Mouse (Mus musculus): ENCODE results near the gene Zbtb12.
A peak's percentile ranks its signal among the peaks of the same experiment; 100 is the strongest.
"Not testable (repeated sequence)": the region's sequence is repeated elsewhere in the genome, so short reads cannot be mapped to it uniquely, and the experiment has no call there.

Gene Zbtb12

DNA sequence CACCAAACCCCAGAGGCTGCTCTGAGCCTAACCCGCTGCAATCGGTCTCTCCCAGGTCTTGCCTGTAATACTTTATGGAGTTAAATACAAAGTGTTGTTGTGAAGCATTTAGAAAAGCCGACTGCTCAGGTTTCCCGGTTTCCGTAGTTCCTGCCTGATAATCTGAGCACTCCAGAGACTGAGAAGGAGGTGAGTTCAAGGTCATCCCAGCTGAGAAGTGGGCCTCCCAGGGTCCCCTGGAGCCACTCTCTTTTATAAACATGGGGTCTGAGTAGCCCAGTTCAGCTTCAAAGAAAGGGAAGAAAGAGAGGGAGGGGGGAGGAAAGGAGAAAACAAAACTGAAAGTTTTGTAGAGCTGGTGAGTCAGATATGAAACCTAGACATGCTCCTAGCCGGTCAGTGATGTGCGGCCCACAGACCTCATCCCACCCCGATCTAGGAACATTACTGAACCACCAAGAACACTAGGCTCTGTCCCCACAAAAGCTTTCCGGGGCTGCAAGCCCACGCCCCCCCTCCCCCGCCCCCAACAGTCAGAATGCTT lies at the start of gene Zbtb12:
Gene Zbtb12 (plus strand): TSS at position 148 of the 544 bp plus-strand sequence.
- no peak for DNase-seq (ENCODE audit: low spot score in 2 of 2)

DNA sequence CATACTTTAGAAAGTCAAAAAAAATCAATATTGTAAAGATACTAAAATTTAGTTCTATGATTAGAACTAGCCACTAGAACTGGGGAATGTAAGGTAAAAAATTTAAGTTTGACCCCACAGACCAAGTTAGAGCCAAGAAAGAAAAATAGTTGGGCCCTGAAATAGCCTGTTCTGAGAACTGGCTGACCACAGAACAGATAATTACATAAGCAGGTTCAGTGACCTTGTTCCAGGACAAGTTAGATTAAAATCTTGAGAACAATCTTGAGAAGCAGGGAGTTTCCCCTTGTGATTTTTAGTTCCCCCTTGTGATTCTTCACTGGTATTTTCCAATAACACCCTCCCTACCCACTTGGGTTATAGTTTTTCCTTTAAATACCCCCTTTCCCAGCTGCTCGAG lies 48.5 kb upstream of the Zbtb12 start:
- DNase-seq (ENCODE audit: low spot score in 2 of 2), result not testable (repeated sequence)

DNA sequence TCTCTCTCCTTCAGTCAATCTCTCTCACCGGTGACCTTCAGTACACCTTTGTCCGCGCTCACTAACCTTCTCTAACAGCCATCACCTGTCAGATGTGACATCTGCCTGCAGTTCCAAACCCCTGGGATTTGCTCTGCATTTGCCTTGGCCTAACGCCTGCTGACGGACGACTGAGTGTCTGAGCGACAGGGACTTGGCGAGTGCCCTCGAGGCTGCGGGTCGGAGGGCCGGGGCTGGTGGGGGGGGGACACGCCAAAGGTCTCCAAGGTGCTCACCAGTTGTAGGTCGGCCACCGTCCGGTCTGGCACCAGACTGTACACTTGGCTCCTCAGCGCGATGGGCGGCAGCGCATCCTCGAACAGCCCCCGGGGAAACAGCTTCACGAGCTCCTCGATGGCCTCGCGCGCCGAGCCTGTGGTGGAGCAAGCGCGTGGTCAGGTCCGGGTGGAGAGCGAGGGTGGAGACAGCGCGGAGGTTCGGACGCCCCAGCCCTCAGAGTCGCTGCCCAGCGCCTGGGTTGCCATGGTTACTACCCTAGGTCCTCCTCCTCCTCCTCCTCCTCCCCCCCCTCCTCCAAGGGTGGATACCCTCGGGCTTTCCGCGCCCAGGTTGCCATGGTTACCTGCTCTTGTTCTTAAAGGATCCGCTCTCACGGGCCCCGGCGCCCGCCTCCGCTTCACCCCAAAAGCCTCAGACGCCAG lies 43.0 kb upstream of the Zbtb12 start:
- no peak for DNase-seq (ENCODE audit: low spot score in 2 of 2)

DNA sequence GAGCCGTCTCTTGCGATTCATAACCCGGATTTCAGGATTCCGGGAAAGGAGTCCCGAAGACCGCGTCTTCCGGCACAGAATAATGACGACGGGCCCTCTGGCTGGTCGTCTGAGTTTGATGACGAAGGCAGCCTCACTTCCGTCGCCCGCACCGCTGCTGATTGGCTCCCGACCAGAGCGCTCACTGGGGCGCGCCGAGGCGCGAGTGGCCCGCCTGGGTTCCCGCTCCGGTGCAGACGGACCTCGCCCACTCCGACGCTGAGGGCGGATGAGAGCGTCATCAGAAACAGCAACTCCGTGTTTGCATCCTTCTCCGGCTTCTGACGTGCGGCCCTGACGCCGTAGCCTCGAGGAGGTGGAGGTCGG lies 42.4 kb upstream of the Zbtb12 start, which contains the start of the genes Stk19 and Dxo:
Gene Stk19 (minus strand): TSS at position 90 of the 366 bp plus-strand sequence.
Gene Dxo (plus strand): TSS at position 164 of the 366 bp plus-strand sequence.
- DNase-seq (ENCODE audit: low spot score in 2 of 2), result peak; percentile 94 to 95

DNA sequence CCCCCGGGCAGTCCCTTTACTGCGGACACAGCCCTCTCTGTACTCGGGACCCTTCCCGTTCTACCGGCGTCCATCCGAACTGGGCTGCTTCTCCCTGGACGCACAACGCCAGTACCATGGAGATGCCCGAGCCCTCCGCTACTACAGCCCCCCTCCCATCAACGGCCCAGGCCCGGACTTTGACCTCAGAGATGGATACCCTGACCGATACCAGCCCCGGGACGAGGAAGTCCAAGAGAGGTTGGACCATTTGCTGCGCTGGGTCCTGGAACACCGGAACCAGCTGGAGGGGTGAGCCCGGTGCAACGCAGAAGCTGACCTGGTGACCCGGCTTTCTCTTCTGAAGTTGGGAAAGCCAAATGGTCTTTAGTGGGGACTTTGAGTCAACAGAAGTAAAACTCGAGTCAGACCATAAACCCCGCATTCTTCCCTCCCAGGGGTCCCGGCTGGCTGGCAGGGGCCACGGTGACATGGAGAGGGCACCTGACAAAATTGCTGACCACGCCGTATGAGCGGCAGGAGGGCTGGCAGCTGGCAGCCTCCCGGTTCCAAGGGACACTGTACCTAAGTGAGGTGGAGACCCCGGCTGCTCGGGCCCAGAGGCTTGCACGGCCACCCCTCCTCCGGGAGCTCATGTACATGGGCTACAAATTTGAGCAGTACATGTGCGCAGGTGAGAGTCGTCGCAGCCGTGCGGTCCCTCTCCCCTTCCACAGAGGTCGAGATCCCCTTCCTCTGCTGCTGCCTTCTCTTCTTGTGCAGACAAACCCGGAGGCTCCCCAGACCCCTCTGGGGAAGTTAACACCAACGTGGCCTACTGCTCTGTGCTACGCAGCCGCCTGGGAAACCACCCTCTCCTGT lies 41.6 kb upstream of the Zbtb12 start:
- DNase-seq (ENCODE audit: low spot score in 2 of 2), result no peak

DNA sequence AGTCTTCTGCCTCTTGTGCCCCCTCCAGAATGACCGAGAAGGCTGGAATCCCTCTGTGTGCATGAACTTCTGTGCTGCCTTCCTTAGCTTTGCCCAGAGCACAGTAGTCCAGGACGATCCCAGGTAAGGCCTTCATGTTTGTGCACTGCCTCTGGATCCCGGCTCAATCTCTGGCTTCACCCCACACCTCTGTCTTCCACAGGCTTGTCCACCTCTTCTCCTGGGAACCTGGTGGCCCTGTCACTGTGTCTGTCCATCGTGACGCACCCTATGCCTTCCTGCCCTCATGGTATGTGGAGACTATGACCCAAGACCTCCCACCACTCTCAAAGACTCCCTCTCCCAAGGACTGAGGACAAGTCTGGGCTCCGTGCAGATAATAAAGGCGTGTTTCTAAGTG lies 40.5 kb upstream of the Zbtb12 start:
- no peak for DNase-seq (ENCODE audit: low spot score in 2 of 2)

DNA sequence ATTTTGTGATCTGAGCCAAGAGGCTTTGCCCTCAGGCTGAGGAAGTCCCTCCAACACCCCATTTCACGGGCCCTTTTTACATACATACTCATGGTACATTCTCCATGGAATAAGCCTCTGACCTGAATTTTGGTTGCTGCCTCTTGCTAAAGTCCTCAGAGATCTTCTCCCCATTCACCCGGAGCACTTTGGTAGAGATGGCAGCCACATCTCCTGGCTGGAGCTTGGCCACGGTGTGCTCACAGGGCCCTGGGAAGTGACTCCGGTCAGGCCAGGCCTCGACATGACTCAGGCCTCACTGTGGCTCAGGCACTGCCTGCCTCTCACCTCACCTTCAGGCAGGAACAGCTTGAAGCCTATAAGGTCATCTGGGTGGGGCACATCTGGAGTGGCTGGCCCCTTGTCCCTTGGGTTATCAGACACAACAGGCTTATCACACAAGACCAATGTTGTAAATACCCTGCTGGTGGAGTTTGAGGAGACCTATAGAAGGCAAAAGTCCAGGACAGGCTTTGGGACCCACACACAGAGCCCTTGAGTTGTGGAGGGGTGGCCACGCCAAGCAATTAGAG lies 38.5 kb upstream of the Zbtb12 start:
- DNase-seq (ENCODE audit: low spot score in 2 of 2), result no peak

DNA sequence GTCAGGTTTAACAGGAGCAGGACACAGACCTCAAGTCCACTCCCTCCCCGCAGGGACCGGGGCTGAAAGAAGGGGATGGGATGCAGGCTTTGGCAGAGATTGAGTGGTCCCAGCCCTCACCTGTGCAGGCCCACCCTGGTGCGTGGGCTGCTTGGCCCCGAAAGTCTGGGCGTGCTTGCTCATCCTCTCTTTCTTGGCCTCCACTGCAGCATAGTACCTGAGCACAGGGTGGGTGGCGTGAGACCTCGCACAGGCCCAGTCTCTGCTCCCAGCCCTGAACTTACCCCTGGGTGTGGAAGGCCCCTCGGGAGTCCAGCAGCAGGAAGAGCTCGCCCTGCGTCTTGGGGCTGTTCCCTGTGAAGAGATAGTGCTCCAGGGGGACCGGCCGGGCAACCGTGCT lies 34.4 kb upstream of the Zbtb12 start:
- DNase-seq (ENCODE audit: low spot score in 2 of 2), result no peak

DNA sequence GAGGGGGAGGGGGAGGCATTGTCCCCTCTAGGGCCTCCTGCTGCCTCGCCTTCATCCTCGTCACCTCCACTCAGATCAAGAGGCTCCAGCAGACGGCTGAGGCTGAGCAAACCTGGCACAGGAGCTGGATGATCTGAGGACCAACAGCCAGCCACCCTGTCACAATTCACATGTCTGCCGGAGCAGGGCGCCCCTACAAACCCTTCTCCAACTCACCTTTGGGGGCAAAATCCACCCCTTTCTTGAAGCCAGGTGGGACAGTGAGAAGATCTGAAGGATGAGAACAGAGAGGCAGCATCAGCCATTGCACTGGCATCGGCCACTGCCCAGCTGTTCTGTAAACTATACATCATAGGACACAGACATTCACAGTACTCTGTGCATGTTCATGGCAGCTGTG lies 32.1 kb upstream of the Zbtb12 start:
- no peak for DNase-seq (ENCODE audit: low spot score in 2 of 2)

DNA sequence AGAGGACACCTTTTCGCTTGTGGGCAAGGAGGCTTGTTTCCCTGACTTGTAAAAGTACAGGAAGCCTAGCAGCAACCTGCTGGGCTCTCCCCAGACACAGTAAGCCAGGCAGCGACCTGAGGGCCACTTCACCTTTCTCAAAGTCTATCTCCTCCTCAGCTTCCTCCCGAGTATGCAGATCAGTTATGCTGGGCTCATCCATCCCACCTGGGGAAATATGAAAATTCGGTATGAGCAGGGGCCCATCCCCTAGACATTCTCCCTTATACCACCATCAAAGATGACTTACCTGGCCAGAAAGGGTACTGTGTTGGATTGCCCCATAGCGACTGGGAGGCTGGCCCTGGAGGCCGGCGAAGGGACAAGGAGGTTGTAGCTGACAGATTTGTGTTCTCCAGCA lies 31.7 kb upstream of the Zbtb12 start:
- no peak for DNase-seq (ENCODE audit: low spot score in 2 of 2)

DNA sequence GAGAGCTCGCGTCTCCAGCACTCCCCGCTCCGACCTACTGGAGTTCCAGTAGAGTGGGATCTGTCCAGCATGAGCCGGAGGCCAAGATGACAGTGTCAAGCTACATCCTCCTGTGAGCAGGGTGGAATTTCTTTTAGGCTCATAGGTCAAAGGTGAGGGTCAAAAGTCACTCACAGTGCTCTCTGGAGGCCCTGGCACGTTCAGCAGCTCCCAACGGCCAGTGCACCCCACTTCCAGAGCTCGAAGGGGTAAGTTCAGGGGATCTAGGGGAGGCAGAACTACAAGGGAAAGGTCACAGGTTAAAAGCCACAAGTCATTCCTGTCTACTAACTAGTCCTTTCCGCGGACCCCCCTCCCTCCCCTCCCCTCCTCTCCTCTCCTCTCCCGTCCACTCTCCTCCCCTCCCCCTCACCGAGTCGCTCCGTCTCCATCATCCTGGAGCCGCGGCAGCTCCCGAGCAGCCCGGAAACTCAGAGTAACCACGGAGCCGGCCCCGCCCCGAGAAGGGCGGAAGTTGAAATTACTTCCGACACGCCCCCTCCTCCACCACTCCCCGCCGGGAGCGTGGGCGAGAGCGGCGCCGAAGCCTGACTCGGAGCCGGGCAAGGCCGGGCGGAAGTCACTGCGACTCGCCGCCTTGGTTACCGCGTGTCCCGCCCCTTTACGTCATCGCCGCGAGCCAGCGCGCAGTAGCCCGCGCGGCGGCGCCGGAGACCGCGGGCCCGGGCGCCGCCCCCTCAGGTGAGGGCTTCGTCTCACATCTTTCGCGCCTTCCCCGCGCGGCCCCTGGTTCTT lies 29.4 kb upstream of the Zbtb12 start, which contains the start of the genes Skiv2l and Nelfe:
Gene Skiv2l (minus strand): TSS at position 489 of the 795 bp plus-strand sequence.
Gene Nelfe (plus strand): TSS at position 670 of the 795 bp plus-strand sequence.
- peak; percentile 98 for DNase-seq (ENCODE audit: low spot score in 2 of 2)

DNA sequence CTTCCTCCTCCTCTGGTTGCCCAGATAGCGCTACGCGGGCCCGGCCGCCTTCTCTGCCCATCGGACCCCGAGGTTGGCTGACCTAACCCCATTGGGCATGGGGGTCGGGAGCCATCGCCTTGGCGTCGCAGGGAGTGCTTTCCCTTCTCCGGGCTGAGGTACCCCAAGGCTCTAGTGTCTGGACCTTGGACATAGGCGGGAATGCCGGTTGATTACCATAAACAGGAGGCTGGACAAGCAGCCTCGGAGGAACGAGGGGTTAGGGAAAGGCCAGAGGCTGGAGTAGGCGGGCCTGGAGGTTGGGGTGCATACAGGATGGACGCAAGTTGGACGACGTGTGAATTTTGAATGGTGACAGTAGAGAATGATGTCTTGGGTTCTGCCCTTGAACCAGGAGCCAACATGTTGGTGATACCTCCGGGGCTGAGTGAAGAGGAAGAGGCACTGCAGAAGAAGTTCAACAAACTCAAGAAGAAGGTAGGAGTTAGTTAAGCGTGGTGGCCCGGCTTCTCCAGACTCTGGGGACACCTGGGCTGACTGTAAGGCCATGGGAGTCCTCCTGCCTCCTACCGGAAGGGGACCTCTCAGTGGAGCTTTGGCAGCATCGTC lies 28.7 kb upstream of the Zbtb12 start:
- no peak for DNase-seq (ENCODE audit: low spot score in 2 of 2)

DNA sequence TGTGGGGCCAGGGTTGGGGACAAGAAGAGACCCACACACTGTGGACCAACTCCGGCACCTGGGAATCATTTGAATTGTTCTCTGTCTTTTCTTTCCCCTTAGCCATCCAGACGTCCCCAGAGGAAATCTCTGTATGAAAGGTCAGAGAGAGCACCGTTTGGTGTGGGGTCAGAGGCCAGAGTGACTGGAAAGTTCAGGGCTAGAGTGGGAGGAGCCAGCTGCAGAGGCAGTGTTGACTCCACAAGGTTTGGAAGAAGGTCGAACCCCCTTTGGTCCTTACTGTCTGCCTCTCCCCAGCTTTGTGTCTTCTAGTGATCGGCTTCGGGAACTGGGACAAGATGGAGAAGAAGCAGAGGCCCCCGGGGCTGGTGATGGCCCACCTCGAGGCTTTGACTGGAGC lies 25.8 kb upstream of the Zbtb12 start:
- no peak for DNase-seq (ENCODE audit: low spot score in 2 of 2)

DNA sequence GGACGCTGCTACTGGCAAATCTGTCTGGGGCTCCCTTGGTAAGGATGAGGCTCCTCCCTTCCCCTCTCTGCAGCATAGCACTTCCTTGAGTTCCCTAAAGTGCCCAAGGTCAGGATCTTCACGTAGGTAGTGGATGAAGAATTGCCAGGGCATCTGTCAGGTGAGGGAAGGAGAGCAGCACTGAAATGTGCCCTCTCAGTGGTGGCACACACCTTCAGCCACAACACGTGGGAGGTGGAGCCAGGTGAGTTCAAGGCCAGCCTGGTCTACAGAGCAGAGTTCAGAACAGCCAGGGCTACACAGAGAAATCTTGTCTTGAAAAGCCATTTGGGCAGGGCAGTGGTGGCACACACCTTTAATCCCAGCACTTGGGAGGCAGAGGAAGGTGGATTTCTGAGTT lies 24.5 kb upstream of the Zbtb12 start:
- DNase-seq (ENCODE audit: low spot score in 2 of 2), result no peak

DNA sequence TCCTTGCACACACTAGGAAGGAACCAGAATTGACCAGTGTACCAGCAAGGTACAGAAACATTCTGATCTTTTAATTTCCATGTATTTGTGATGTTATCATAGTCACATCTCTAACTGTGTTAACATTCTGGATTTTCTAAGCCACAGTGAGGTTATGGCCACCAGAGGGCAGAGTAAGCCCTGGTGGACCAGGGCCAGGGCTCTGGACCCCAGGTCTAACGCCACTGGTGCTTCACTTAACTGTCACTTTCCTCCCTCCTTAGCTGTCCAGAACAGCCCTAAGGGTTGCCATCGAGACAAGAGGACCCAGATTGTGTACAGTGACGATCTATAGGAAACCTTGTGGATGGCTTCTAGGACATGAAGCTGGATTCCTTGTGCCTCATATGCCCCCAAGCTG lies 23.5 kb upstream of the Zbtb12 start:
- peak in 1 of 2 experiments; percentile 33 for DNase-seq (ENCODE audit: low spot score in 2 of 2)

DNA sequence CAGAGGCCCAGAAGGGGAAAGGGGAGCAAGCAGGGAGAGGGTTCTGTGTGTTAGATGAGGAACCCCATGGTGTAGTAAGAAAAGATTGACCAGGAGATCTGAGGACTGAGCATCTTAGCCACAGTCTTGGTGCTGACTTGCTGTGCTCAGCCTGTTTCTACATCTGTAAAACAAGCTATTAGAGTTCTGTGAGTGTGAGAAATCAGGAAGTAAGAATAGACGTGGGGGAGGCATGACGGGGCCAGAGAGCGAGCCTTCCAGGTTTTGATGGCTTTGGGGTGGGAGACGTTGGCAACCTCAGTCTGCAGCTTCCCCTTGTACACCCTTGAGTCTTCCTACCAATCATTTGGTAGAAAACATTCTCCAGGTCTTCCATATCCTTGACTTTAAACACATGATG lies 20.6 kb upstream of the Zbtb12 start:
- no peak for DNase-seq (ENCODE audit: low spot score in 2 of 2)

DNA sequence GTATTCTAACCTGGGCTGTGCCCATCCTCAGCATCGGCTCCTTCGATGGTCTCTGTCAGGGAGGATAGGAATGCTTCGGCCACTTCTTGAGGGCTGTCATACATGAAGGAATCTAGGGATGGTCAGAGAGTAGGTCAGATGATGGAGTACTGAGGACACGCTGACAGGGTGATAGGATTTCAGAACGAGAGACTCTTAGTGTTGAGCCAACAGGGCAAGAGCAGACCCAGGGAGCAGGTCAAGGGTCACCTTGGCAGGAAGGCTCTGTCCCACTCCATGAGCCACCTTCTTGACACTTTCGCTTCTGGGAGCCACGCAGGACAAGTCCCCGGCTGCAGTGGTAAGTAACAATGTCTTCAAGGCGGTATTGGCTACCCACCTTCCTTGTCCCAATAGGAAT lies 18.8 kb upstream of the Zbtb12 start:
- DNase-seq (ENCODE audit: low spot score in 2 of 2), result no peak

DNA sequence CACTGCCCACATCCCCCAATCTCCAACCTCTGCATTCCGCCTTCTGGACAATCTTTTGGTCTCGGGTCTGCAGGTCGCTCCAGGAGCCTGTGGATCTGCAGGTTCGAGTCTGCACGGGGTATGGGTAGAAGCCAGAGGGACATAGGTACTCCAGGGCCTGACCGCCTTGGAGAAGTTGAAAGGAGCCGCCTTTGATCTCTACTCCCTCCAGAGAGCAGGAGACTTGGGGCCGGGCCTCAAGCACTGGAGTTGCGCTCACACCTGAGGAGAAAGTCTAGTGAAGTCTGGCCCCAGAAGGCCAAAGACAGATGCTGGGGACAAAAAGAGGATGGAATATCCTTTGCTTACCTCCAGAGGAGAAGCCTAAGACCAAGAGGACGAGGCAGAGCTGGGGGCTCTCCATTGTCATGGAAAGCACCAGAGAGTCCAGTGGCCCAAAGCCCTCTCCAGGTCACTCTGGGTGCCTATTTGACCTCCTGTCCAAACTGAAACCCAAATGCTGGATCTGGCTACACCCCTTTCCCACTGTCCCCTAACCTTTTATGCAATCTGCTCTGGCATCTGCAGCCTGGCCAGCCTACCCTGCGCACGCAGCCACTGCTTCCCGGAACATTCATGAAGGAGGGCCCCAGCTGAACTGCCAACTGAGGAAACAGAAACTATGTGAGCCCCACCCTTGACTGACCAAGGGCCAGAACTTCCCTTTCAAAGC lies 17.4 kb upstream of the Zbtb12 start:
- peak in 1 of 2 experiments; percentile 40 for DNase-seq (ENCODE audit: low spot score in 2 of 2)

DNA sequence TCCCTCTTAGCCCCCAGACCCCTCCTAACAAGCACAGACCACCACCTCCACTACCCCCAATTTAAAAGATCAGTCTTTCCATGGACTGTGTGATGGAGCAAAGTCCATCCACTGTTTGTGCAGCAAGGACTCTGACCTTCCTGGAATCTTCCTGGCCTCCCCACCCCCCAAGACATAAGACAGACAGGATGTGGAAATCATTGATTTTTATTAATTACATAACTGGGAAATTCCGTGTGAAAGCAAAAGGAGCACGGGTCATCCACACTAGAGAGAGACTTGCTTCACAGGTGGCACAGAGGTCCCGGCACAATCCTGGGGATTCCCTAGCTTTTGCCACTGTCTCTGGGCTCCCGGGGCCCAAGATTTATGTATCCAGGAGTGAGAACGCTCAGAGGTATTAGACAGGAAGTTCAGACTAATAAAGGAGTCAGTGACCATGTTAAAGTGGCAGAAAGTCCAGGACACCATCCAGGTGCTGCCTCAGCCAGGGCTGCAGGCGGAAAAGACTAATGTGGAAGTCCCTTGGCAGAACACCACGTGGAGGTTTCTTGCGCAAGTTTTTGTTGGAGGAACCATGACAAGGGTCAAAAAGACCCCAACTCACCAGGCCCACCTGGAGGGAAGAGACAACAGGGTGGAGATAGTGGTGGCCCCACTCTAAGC lies 16.7 kb upstream of the Zbtb12 start, which contains the start of gene Cfb:
Gene Cfb (minus strand): TSS at position 103 of the 666 bp plus-strand sequence.
- DNase-seq (ENCODE audit: low spot score in 2 of 2), result no peak

DNA sequence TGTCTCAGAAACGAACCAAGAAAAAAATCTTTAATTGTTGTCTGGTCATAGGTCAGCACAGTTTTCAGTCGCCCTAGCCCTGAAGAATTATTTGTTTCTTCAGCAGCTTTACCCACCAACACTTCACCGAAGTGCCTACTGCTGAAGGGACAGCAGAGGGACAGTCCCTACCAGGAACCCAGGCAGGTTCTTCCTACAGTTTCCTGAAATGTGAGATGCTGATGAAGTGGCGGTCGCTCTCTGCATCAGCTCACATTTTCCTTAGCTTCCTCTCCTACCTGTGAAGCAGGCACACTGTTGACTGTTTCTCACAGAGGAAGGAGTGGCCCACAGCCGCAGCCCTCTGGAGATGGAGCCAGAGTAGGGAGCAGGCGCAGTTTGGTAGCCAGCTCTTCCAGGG lies 13.3 kb upstream of the Zbtb12 start:
- DNase-seq (ENCODE audit: low spot score in 2 of 2), result no peak

Measured in urinary bladder, postnatal 36 days (tissue).